9 mouse cellular contexts compared by ENCODE assay signal in genomic region chr6:83927418-83927817, GRCm38 (mm10).
DNase-seq lines count a peak whose midpoint lies in the region; ATAC-seq lines count a peak whose summit lies in the region.
"Had no signal": no experiment of that assay in that cellular context is flagged by ENCODE, and none has a peak within 500 bp of the region (broad histone marks: within the 10 kb centered on the region; RNA-seq: fewer than 3 reads in every experiment).

No protein-coding gene starts in this region.

- H3K4me2 ChIP-seq in liver, embryonic 12.5 days = no peak overlapping the region
- H3K4me2 ChIP-seq: limb, embryonic 12.5 days had no signal

- no peak overlapping the region for H3K9ac ChIP-seq in liver, embryonic 12.5 days
- H3K9ac ChIP-seq: limb, embryonic 12.5 days had no signal

- no peaks in the 10 kb centered on the region for H3K4me1 ChIP-seq in liver, embryonic 12.5 days
- H3K4me1 ChIP-seq: limb, embryonic 12.5 days had no signal

- ATAC-seq in liver, embryonic 12.5 days = no peak
- ATAC-seq in erythroblast, adult 5-6 weeks (replicated peaks; ENCODE audit: low FRiP score, poor library complexity, severe bottlenecking) = no peak

- no peaks in the 10 kb centered on the region for H3K27me3 ChIP-seq in liver, embryonic 12.5 days (replicated peaks)
- H3K27me3 ChIP-seq: limb, embryonic 12.5 days had no signal

- H3K36me3 ChIP-seq in liver, embryonic 12.5 days = peaks cover 20% of the 10 kb centered on the region

- DNase-seq in liver = peak; percentile 47
- DNase-seq in adrenal gland, postnatal 10 days = peak; percentile 69
- peak; percentile 70 for DNase-seq in induced T-regulatory cell, adult 2 months (ENCODE audit: low read depth)
- DNase-seq in ovary, postnatal 36 days (ENCODE audit: low spot score) = peak; percentile 13
- no peak for DNase-seq in frontal cortex, postnatal 25 days (ENCODE audit: low spot score in 2 of 2)
- no peak for DNase-seq in cerebellum, adult 9-10 months

- H3K4me3 ChIP-seq in liver, embryonic 12.5 days = no peak overlapping the region
- H3K4me3 ChIP-seq: limb, embryonic 12.5 days had no signal

- 0 out of 2 replicates have a peak, but pooled peaks cover 3% of the 10 kb centered on the region for H3K9me3 ChIP-seq in liver, embryonic 12.5 days (replicated peaks)
- H3K9me3 ChIP-seq: limb, embryonic 12.5 days had no signal

- 73% methylated on average over 1 of the region's 1 CpGs for WGBS in liver, embryonic 12.5 days (ENCODE audit: insufficient replicate concordance)

- no peak overlapping the region for H3K27ac ChIP-seq in liver, embryonic 12.5 days
- H3K27ac ChIP-seq: limb, embryonic 12.5 days had no signal

Comparison
In these comparisons a context has a peak if more than half of its experiments do, and no peak if none do; other contexts are left out.
1. DNase-seq: peak in liver (single experiment), adrenal gland, postnatal 10 days (single experiment), induced T-regulatory cell, adult 2 months (single experiment) and ovary, postnatal 36 days (single experiment); none in frontal cortex, postnatal 25 days (0 of 2) and cerebellum, adult 9-10 months (single experiment).